Mouse (Mus musculus) spleen, postnatal 10 days (tissue): ENCODE results near the gene E2f3.

Source experiments
- DNase-seq, 2 experiments: peaks; one replicate each; pipeline ENCODE4 v3.0.0; 2021 to 2022; ENCODE audit warnings: low spot score in 2 of 2

E2f3 gene

DNA sequence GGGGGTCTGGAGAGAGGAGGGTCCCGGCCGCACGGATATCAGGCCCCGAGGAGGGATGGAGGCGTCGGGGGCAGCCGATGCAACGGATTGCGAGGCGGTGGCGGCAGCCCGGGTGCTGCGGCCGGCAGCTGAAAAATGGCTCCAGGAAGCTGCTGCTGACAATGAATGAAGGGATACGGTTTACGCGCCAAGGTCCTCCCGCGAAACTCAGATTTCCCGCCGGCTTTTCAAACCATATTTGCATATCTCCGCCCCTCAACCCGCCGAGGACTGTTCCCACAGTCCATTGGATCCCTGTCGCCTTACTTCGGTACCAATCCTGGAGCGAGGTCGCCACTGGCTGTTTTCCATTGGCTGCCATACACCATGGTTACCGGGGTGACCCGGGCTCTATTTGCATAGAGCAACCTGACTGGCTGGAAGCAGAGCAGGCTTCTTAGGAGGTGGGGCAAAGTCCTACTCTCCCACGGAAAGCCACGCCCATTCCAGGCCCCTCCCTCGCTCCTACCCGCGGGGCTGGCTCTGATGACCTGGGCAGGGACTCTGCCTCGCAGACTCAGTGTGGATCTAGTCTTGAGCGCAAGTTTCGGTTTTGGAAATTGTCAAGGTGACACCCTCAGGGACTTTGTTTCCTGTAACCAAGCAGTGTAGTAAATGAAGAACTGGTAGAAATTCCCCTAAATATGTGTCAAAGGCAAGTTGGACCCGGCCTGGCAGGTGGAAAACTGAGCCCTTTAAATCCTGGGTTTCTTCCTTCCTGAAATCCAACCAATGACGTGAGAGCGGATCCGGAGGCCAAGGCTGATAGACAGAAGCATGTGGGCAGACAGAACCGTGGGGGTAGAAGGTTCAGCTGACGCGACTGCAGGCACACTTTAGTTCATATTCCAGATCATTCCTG lies at the start of gene E2f3:
E2f3 (minus strand) TSS at position 209 of the 901 bp plus-strand sequence.
- DNase-seq: peak; percentile 93 to 98

- no peak for DNase-seq
Measured at GRCm38 (mm10) chr13:30034540-30034939, 48.7 kb upstream of the E2f3 start.

DNA sequence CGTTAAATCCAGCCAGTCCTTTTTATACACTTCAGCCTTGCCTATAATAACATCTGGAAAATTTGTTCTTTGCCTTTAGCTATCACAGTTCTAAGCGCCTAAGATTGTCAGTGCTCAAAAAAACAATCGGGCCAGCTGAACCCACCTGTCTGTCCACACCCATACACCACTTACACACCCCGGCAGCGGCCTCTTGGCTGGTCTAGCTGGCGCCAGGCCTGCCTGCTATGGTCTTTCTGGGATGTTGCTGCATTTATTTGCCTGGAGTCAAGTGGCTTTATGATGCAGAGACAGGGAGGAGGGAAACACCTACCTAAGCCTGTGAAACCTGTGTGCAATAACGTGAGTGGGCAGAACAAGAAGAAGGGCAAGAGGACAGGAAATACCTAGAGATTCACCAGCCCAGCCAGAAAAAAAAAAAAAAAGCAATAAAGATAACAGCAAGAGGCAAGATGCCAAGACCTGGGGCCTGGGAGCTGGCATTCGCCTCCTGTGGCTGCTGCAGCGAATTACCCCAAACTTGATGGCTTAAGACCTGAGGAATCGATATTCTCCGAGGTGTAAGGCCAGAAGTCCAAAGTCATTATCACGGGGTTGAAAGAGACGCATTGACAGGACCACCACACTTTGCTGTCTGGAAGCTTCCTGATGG lies 45.9 kb upstream of the E2f3 start:
- no peak for DNase-seq

- no peak for DNase-seq
Measured at GRCm38 (mm10) chr13:30027841-30028240, 42.0 kb upstream of the E2f3 start.

- DNase-seq: no peak
Measured at GRCm38 (mm10) chr13:30022487-30022886, 36.6 kb upstream of the E2f3 start.

DNA sequence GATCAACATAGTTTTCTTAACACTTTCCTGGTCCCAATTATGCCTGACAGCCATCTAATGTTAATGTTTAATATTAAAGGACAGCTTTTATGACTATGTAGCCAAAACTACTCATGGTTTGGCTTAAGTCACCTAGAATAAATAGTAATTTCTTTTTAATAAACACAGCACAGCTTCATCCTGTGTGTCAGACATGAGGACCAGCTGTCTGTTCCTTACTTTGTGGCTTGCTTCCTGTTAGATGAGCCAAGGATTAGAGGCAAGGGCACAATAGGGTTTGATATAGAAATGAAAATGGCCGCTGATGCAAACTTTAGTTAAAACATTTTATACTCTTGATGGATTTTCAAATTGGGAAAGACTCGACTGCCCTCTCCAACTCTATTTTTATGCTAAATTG lies 32.7 kb upstream of the E2f3 start:
- DNase-seq: no peak

GRCm38 (mm10) chr13:30017611-30018010 lies 31.7 kb upstream of the E2f3 start:
- no peak for DNase-seq

GRCm38 (mm10) chr13:30014576-30014975 lies 28.7 kb upstream of the E2f3 start:
- no peak for DNase-seq

GRCm38 (mm10) chr13:30012226-30012625 lies 26.4 kb upstream of the E2f3 start:
- DNase-seq: no peak

- no peak for DNase-seq
Measured at GRCm38 (mm10) chr13:30008738-30009137, 22.9 kb upstream of the E2f3 start.

GRCm38 (mm10) chr13:30005422-30005821 lies 19.6 kb upstream of the E2f3 start:
- no peak for DNase-seq

- DNase-seq: no peak
Measured at GRCm38 (mm10) chr13:30004849-30005248, 19.0 kb upstream of the E2f3 start.

GRCm38 (mm10) chr13:30003169-30003568 lies 17.3 kb upstream of the E2f3 start:
- peak; percentile 8 to 45 for DNase-seq

DNA sequence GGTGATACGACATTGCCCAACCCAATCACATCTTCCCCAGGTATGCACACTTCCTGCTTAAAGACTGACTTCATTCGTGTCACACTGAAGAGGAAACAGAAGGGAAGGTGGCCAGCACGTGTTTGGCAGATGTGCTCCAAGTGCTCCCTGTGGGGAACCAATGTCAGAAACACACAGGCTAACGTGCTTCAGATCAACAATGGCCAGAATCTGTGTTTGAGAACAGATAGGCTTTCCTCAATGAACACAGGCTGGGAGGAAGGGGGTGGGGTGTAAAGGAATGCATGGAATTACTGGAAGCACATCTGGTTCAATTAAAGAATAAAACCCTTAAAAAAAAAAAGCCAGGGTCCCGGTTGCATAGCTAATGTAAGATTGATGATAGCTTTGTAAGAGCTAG lies 15.2 kb upstream of the E2f3 start:
- no peak for DNase-seq

DNA sequence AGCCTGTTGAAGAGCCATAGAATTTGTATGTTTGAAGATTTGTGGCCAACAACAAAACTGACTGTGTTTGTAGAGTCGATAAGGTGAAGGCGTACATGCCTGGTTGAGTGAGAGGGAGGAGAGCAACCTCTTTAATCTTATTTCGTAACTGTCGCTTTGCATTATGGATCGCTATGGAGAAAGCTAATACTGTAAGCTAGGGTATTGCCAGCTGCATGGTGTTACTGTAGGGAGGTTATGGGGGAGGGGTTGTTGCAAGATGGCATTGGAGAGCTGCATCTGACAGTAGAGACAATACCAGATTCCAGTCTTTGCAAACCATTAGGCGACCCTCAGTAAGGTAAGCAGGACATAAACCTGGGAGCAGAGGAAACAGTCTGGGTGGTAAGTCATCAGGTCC lies 2.1 kb upstream of the E2f3 start:
- DNase-seq: no peak

- DNase-seq: peak in 1 of 2 experiments; percentile 16
Measured at GRCm38 (mm10) chr13:29986756-29987120, 875 bp upstream of the E2f3 start.

DNA sequence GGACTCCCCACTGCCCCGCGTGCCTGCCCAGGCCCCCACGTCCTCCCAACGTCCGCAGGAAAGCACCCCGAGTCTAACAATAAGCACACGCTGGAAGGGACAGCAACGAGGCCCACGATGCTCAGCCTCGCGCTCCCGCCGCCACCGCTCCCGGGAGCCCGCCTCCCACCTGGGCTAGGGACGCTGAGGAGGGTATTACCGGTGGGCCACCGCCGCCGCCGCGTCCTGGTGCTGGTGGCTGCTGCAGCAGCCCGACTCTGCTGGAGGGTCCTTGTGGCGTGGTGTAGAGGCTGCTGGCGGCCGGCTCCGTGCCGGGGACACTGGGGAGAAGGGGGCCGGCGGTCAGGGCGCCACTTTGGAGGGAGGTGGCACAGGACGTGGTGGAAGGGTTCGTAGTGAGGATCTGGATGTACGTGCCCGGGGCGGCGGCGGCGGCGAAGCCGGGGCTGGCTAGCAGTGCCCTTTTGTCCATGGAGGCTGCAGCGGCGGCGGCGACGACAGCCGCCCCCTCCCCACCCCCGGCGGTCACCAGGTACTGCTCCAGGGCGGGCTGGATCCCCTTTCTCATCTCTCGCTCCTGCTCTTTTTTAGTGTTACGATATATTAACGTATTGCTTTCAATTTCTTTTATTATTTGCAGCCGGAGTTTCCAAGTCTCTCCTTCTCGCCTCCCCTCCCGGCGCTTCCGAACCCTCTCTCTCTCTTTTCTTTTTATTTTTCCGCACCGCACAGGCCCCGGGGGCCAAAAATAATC lies 585 bp downstream of the E2f3 start:
- peak; percentile 62 to 70 for DNase-seq

- DNase-seq: peak; percentile 66 to 81
Measured at GRCm38 (mm10) chr13:29984286-29985100, 1.4 kb downstream of the E2f3 start.

DNA sequence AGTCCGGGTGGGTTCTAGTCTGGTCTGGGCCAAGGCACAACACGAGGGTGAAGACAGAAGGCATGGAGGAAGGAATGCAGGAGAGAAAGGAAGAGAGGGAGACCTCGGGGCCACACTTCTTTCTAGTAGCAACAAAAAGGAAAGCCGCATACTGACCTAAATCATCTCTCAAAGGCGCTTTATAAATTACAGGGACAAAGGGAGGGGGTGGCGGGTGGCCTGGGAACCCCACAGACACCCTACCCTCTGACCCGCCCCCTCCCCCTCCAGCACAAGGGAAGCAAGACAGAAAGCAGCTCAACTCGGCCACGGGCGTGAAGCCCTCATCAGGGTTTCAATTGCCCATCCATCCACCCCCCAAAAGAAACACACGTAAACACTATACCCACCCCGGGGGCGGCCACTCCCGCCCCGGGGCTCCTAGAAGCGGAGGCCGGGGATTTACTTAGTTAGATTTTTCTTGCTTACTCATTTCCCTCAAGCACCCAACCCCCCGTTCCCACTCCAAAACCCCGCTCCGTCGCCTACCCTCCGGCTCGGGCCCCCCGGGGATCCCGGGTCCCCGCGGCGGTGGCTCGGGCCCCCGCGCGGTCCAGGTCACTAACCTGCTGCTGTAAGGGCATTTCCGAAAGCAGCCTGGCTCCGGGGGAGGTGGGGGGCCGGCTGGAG lies 2.2 kb downstream of the E2f3 start:
- DNase-seq: peak in 1 of 2 experiments; percentile 42

DNA sequence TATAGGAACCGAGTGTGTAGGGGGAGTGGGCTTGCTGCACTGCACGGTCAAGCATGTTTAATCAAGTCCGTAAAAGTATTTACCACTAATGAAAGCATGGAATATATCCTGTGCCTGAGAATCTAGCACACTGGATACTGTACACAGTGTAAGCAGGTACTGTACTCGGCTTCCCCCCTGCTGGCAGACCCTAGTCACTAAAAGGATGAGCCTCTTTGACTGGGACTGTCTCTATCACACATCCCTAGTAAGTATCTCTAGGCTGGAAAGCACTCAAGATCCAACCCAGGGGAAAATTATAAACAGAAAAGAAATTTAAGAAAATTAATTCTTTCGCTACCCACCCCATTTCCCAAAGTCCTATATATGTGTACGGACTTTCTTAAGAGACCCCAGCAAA lies 2.8 kb downstream of the E2f3 start:
- peak in 1 of 2 experiments; percentile 60 for DNase-seq

DNA sequence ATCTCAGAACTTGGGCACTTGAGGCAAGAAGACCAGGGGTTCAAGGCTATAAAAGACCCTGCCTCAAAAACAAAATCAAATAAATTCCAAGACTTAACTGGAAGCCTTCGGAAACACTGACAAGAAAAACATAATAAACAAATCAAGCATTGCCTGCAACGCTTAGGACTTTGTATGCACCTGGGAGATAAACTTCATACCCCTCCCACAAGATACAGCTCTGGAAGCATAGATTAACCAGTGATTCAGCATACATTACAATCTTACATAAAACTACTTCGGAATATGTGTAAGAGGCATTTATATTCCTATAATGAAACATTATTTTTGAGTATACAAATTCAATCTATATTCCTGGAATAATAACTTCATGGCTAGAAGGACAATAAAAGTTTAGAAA lies 3.5 kb downstream of the E2f3 start:
- DNase-seq: no peak
